In the genomic region with DNA sequence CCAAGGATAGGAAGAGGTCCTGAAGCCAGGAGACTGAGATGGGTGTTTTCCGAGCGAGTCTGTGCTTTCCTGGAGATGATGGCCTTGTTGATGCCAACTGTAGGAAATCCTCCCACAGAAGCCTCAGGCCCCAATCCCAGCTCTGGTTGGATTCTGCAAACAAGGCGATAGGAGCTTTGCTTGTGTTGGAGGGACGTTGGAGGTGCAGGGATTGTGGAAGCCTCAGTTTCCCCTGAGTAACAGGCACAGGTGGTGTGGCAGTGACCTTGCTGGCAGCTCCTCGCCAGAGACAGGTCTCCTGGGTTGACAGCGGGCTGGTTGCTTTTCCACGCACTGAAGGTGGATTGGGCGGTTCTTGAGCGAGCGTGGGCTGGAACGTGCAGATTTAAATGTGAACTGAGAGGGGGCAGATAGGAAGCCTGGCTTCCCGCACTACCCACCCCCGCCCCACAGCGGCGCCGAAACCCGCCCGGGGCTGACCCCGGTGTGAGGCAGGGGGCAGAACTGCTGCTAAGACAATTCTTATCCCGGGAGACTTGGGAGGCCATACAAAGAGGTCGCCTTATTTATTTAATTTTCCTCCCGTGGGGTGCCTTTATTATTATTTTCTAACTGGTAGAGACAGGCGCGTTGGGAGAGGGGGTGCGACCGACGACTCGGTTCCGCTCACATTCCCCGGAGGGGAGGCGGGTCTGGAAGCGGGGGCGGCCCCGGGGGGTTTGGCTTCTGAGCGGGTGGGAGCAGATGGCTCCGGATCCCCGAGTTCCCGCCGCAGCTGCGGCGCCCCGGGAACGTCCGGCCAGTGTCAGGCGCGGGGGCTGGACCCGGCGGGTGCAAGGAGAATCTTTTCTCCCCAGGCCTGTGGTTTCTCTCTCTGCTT, we compare ENCODE assay signal across 9 mouse cellular contexts. TPM values are rescaled to one million over a fixed set of nuclear protein-coding genes. Genes with fewer than 3 reads are reported as not detected.
DNase-seq lines count a peak whose midpoint lies in the region; ATAC-seq lines count a peak whose summit lies in the region.
"Had no signal": no experiment of that assay in that cellular context is flagged by ENCODE, and none has a peak within 500 bp of the region (broad histone marks: within the 10 kb centered on the region; RNA-seq: fewer than 3 reads in every experiment).

No protein-coding gene starts in this region.

- H3K4me1 ChIP-seq in heart, embryonic 13.5 days: peaks cover 40% of the 10 kb centered on the region
- H3K4me1 ChIP-seq in limb, embryonic 13.5 days: peaks cover 41% of the 10 kb centered on the region

- H3K36me3 ChIP-seq in heart, embryonic 13.5 days: no peaks in the 10 kb centered on the region
- H3K36me3 ChIP-seq in limb, embryonic 13.5 days: no peaks in the 10 kb centered on the region

- H3K9ac ChIP-seq in heart, embryonic 13.5 days: peak overlapping the region; percentile 15; the same call in 1 of the 2 replicates
- H3K9ac ChIP-seq in limb, embryonic 13.5 days: peak overlapping the region; percentile 54

- no peak overlapping the region for H3K27ac ChIP-seq in heart, embryonic 13.5 days (replicated peaks)
- no peak overlapping the region for H3K27ac ChIP-seq in limb, embryonic 13.5 days

- H3K4me3 ChIP-seq in heart, embryonic 13.5 days: peak overlapping the region; percentile 39
- H3K4me3 ChIP-seq in limb, embryonic 13.5 days: peak overlapping the region; percentile 56

- H3K9me3 ChIP-seq in heart, embryonic 13.5 days: no peaks in the 10 kb centered on the region
- H3K9me3 ChIP-seq in limb, embryonic 13.5 days: no peaks in the 10 kb centered on the region

- WGBS in heart, embryonic 13.5 days: 2% methylated on average over 48 of the region's 48 CpGs
- WGBS in limb, embryonic 13.5 days: 1% methylated on average over 48 of the region's 48 CpGs

- H3K27me3 ChIP-seq in heart, embryonic 13.5 days (replicated peaks): peaks cover 96% of the 10 kb centered on the region
- H3K27me3 ChIP-seq in limb, embryonic 13.5 days: peaks cover 97% of the 10 kb centered on the region

- no peak for ATAC-seq in heart, embryonic 13.5 days (ENCODE audit: extremely low read depth, insufficient number of reproducible peaks, low FRiP score, low TSS enrichment)
- no peak for ATAC-seq in limb, embryonic 13.5 days (ENCODE audit: low FRiP score, low read depth)

- peak; percentile 55 to 57 for DNase-seq in layer of hippocampus, postnatal 25 days (ENCODE audit: extremely low spot score in 1 of 2, low spot score in 1 of 2)
- no peak for DNase-seq in layer of hippocampus, adult 9-11 months
- peak; percentile 65 to 70 for DNase-seq in cerebellum, postnatal 14 days
- DNase-seq in right cerebral cortex, postnatal 25 days: peak; percentile 70
- DNase-seq in urinary bladder, postnatal 14 days (ENCODE audit: low spot score): no peak
- no peak for DNase-seq in urinary bladder, postnatal 4 days (ENCODE audit: low spot score in 2 of 2)

- H3K4me2 ChIP-seq in heart, embryonic 13.5 days: peak overlapping the region; percentile 61
- H3K4me2 ChIP-seq in limb, embryonic 13.5 days (replicated peaks): peak overlapping the region; percentile 98

RNA-seq across cellular contexts. Expression of gene Agap2, which starts 6.1 kb away (rescaled TPM):
- total RNA-seq in layer of hippocampus, postnatal 25 days (2021): 100 to 1,000 TPM; 754 to 837 TPM
- not detected in 2 replicates for polyA plus RNA-seq in heart, embryonic 13.5 days (2015; fragmentation: Nextera tagmentation; extraction: Ambion mirVana)
- 0.29 and 0.43 TPM in 2 replicates for polyA plus RNA-seq in limb, embryonic 13.5 days (2015; fragmentation: Nextera tagmentation; extraction: Ambion mirVana)

RNA-seq across cellular contexts. Expression of gene Tspan31, which starts 11.1 kb away (rescaled TPM):
- 10 to 100 TPM; 60.2 to 61.8 TPM for total RNA-seq in layer of hippocampus, postnatal 25 days (2021)
- polyA plus RNA-seq in heart, embryonic 13.5 days (2015; fragmentation: Nextera tagmentation; extraction: Ambion mirVana): 110 and 114 TPM in 2 replicates
- 174 and 188 TPM in 2 replicates for polyA plus RNA-seq in limb, embryonic 13.5 days (2015; fragmentation: Nextera tagmentation; extraction: Ambion mirVana)

RNA-seq across cellular contexts. Expression of gene Cdk4, which starts 17.8 kb away (rescaled TPM):
- 100 to 1,000 TPM; 104 to 110 TPM for total RNA-seq in layer of hippocampus, postnatal 25 days (2021)
- 1,002 and 1,117 TPM in 2 replicates for polyA plus RNA-seq in heart, embryonic 13.5 days (2015; fragmentation: Nextera tagmentation; extraction: Ambion mirVana)
- polyA plus RNA-seq in limb, embryonic 13.5 days (2015; fragmentation: Nextera tagmentation; extraction: Ambion mirVana): 2,027 and 2,061 TPM in 2 replicates

RNA-seq across cellular contexts. Expression of gene March9, which starts 21.2 kb away (rescaled TPM):
- 10 to 100 TPM; 23.0 to 25.1 TPM for total RNA-seq in layer of hippocampus, postnatal 25 days (2021)
- polyA plus RNA-seq in heart, embryonic 13.5 days (2015; fragmentation: Nextera tagmentation; extraction: Ambion mirVana): 0.12 and 0.18 TPM in 2 replicates
- 1.5 and 1.8 TPM in 2 replicates for polyA plus RNA-seq in limb, embryonic 13.5 days (2015; fragmentation: Nextera tagmentation; extraction: Ambion mirVana)

RNA-seq across cellular contexts. Expression of gene Cyp27b1, which starts 33.1 kb away (rescaled TPM):
- total RNA-seq in layer of hippocampus, postnatal 25 days (2021): under 1 TPM; 0.27 to 0.80 TPM
- polyA plus RNA-seq in heart, embryonic 13.5 days (2015; fragmentation: Nextera tagmentation; extraction: Ambion mirVana): 0.10 and 0.21 TPM in 2 replicates
- polyA plus RNA-seq in limb, embryonic 13.5 days (2015; fragmentation: Nextera tagmentation; extraction: Ambion mirVana): 0.10 and 0.15 TPM in 2 replicates
- total RNA-seq: hematopoietic stem cell, adult 5-6 weeks had no signal

Comparison
In these comparisons a context has a peak if more than half of its experiments do, and no peak if none do; other contexts are left out.
1. DNase-seq: peak in layer of hippocampus, postnatal 25 days (2 of 2), cerebellum, postnatal 14 days (2 of 2) and right cerebral cortex, postnatal 25 days (single experiment); none in layer of hippocampus, adult 9-11 months (single experiment), urinary bladder, postnatal 14 days (single experiment) and urinary bladder, postnatal 4 days (0 of 2).